Mouse (Mus musculus) kidney, adult 2 months (tissue): ENCODE data around the gene Crlf1. TPM values are rescaled to one million over a fixed set of nuclear protein-coding genes. Genes with fewer than 3 reads are reported as not detected.
"Not testable (repeated sequence)": the region's sequence is repeated elsewhere in the genome, so short reads cannot be mapped to it uniquely, and the experiment has no call there.

Experiments used
- DNase-seq: peaks from one replicate; pipeline ENCODE4 v3.0.0; 2021
- H3K27ac ChIP-seq: fragments of 200-500 bp; 2 replicates; pipeline ENCODE4 v1.5.1; 2012; ENCODE audit warnings: low read depth, low read length, control low read depth, inconsistent platforms; ENCODE audit not compliant: insufficient read depth
- H3K27me3 ChIP-seq: fragments of 200-500 bp; replicated peaks from 2 replicates; pipeline ENCODE4 v1.6.1; 2012; ENCODE audit warnings: mild to moderate bottlenecking, moderate library complexity, low read length, inconsistent platforms; ENCODE audit not compliant: control insufficient read depth, insufficient read depth
- H3K36me3 ChIP-seq: fragments of 200-500 bp; 2 replicates; pipeline ENCODE4 v1.6.1; 2012; ENCODE audit warnings: mild to moderate bottlenecking, moderate library complexity, low read length, inconsistent platforms; ENCODE audit not compliant: control insufficient read depth, insufficient read depth
- H3K4me1 ChIP-seq: fragments of 200-500 bp; 2 replicates; pipeline ENCODE4 v1.6.1; 2011; ENCODE audit warnings: low read length; ENCODE audit not compliant: control insufficient read depth, insufficient read depth
- H3K4me3 ChIP-seq: fragments of 200-500 bp; 2 replicates; pipeline ENCODE4 v1.5.1; 2011; ENCODE audit warnings: mild to moderate bottlenecking, low read depth, low read length, control low read depth; ENCODE audit not compliant: insufficient read depth
- CTCF ChIP-seq: fragments of 200-500 bp; conservative IDR thresholded peaks from 2 replicates; pipeline ENCODE4 v1.5.1; 2011; ENCODE audit warnings: low read depth, mild to moderate bottlenecking, control low read depth, low read length, moderate library complexity, mixed read lengths; ENCODE audit not compliant: insufficient read depth, insufficient read length
- POLR2A ChIP-seq: fragments of 200-500 bp; IDR thresholded peaks from one replicate; pipeline ENCODE4 v1.6.1; 2011; ENCODE audit warnings: low read depth, low read length, control low read depth
- WGBS: fragments of 180-500 bp; shearing (Covaris S2); methylation state at CpG from one replicate; pipeline ENCODE4 v1.1.7; 2018; 5-methylcytosine and 5-hydroxymethylcytosine counted together
- polyA plus RNA-seq: library from polyadenylated mRNA; depleted of rRNA; stranded (reverse); fragments of >200 nt; gene quantifications from 2 replicates; pipeline ENCODE4 v1.2.3, GENCODE M21; 2012

The Crlf1 gene
- polyA plus RNA-seq, 1 experiment = 2.6 TPM

- H3K36me3 ChIP-seq = no peaks in the 10 kb centered on the region; the same call in 1 of the 2 replicates
- peaks cover 19% of the 10 kb centered on the region for H3K4me1 ChIP-seq
- under 1% methylated on average over 74 of the region's 74 CpGs for WGBS
- TF ChIP-seq POLR2A (peak; percentile 66), CTCF (no peak)
- peak; percentile 98 for DNase-seq
- H3K27ac ChIP-seq = peak within 1 kb of the TSS; percentile 77
- no peaks in the 10 kb centered on the region for H3K27me3 ChIP-seq
- peak within 1 kb of the TSS; percentile 88 for H3K4me3 ChIP-seq
Measured at GRCm38 (mm10) chr8:70510228-70510915, 17.4 kb downstream of the Crlf1 start, which contains the start of gene Uba52. Uba52 (minus strand) TSS chr8:70510801.

- not testable (repeated sequence) for H3K27ac ChIP-seq, H3K36me3 ChIP-seq
- 80% methylated on average over 6 of the region's 6 CpGs for WGBS
Measured at GRCm38 (mm10) chr8:70511174-70511573, 18.2 kb downstream of the Crlf1 start.

GRCm38 (mm10) chr8:70511770-70512169 is 18.8 kb downstream of the Crlf1 start:
- DNase-seq = no peak
- Histone ChIP-seq H3K4me3 (no peak overlapping the region), H3K36me3 (no peaks in the 10 kb centered on the region; the same call in 1 of the 2 replicates), H3K27ac (no peak overlapping the region), H3K27me3 (no peaks in the 10 kb centered on the region), H3K4me1 (peaks cover 12% of the 10 kb centered on the region)
- no peak for TF ChIP-seq POLR2A
- TF ChIP-seq CTCF = no peak
- 98% methylated on average over 2 of the region's 2 CpGs for WGBS

More at GRCm38 (mm10) chr8:70511174-70511573, 18.2 kb downstream of the Crlf1 start:
- H3K4me1 ChIP-seq = peaks cover 12% of the 10 kb centered on the region
- not testable (repeated sequence) for DNase-seq, H3K27me3 ChIP-seq
- peak overlapping the region; percentile 86 for H3K4me3 ChIP-seq

GRCm38 (mm10) chr8:70512253-70512903 is 19.4 kb downstream of the Crlf1 start:
- no peak for DNase-seq
- no peaks in the 10 kb centered on the region; the same call in 1 of the 2 replicates for H3K36me3 ChIP-seq
- no peak overlapping the region for H3K27ac ChIP-seq

GRCm38 (mm10) chr8:70513441-70513840 is 20.5 kb downstream of the Crlf1 start:
- Histone ChIP-seq H3K27me3 (no peaks in the 10 kb centered on the region), H3K27ac (no peak overlapping the region), H3K4me3 (no peak overlapping the region), H3K36me3 (no peaks in the 10 kb centered on the region), H3K4me1 (peaks cover 12% of the 10 kb centered on the region)
- TF ChIP-seq CTCF = no peak
- TF ChIP-seq POLR2A = no peak
- no peak for DNase-seq
- WGBS = 23% methylated on average over 2 of the region's 2 CpGs

More at GRCm38 (mm10) chr8:70512253-70512903, 19.4 kb downstream of the Crlf1 start:
- Histone ChIP-seq H3K4me1 (peaks cover 12% of the 10 kb centered on the region), H3K27me3 (no peaks in the 10 kb centered on the region), H3K4me3 (no peak overlapping the region)
- TF ChIP-seq CTCF (no peak), POLR2A (no peak)
- WGBS = 90% methylated on average over 11 of the region's 11 CpGs

- DNase-seq = no peak
- WGBS = 64% methylated on average over 10 of the region's 10 CpGs
- TF ChIP-seq CTCF (no peak), POLR2A (no peak)
- no peaks in the 10 kb centered on the region for H3K27me3 ChIP-seq
- H3K36me3 ChIP-seq = no peaks in the 10 kb centered on the region
- H3K4me1 ChIP-seq = peaks cover 4% of the 10 kb centered on the region; the same call in 1 of the 2 replicates
- H3K27ac ChIP-seq = no peak overlapping the region
- no peak overlapping the region for H3K4me3 ChIP-seq
Measured at GRCm38 (mm10) chr8:70517940-70518643, 25.1 kb downstream of the Crlf1 start.

- no peak overlapping the region for H3K27ac ChIP-seq
- H3K36me3 ChIP-seq = no peaks in the 10 kb centered on the region
- TF ChIP-seq CTCF = no peak
- TF ChIP-seq POLR2A = no peak
- 90% methylated on average over 6 of the region's 6 CpGs for WGBS
- no peak overlapping the region for H3K4me3 ChIP-seq
- H3K4me1 ChIP-seq = no peaks in the 10 kb centered on the region; the same call in 1 of the 2 replicates
- DNase-seq = no peak
- H3K27me3 ChIP-seq = no peaks in the 10 kb centered on the region
Measured at GRCm38 (mm10) chr8:70519043-70519442, 26.1 kb downstream of the Crlf1 start.
